Comparison of ENCODE assay signal across 10 mouse cellular contexts in genomic region chr2:90565192-90565929, GRCm38 (mm10). TPM values are rescaled to one million over a fixed set of nuclear protein-coding genes. Genes with fewer than 3 reads are reported as not detected.
A peak's percentile ranks its signal among the peaks of the same experiment; 100 is the strongest.
DNase-seq lines count a peak whose midpoint lies in the region; ATAC-seq and TF ChIP-seq lines count a peak whose summit lies in the region.
"Had no signal": no experiment of that assay in that cellular context is flagged by ENCODE, and none has a peak within 500 bp of the region (broad histone marks: within the 10 kb centered on the region; RNA-seq: fewer than 3 reads in every experiment).

No protein-coding gene starts in this region.

- no peak overlapping the region; the same call in 1 of the 2 replicates for H3K4me2 ChIP-seq in embryonic facial prominence, embryonic 13.5 days
- no peak overlapping the region for H3K4me2 ChIP-seq in kidney, embryonic 14.5 days (replicated peaks; ENCODE audit: low read depth, low read length)
- peak overlapping the region; percentile 50 for H3K4me2 ChIP-seq in liver, postnatal 0 days (ENCODE audit: low read depth, low read length)
- H3K4me2 ChIP-seq: embryonic facial prominence, embryonic 12.5 days had no signal

- H3K27ac ChIP-seq in embryonic facial prominence, embryonic 13.5 days = peak overlapping the region; percentile 49; the same call in 1 of the 2 replicates
- H3K27ac ChIP-seq in embryonic facial prominence, embryonic 10.5 days (replicated peaks) = no peak overlapping the region
- peak overlapping the region; percentile 74 for H3K27ac ChIP-seq in kidney, embryonic 14.5 days (ENCODE audit: low read depth, low read length)
- H3K27ac ChIP-seq in liver, postnatal 0 days (ENCODE audit: low read depth) = peak overlapping the region; percentile 89
- no peak overlapping the region for H3K27ac ChIP-seq in midbrain, embryonic 10.5 days (replicated peaks)
- H3K27ac ChIP-seq: embryonic facial prominence, embryonic 12.5 days had no signal

- DNase-seq in embryonic facial prominence, embryonic 10.5 days (ENCODE audit: low spot score) = no peak
- DNase-seq in adipocyte (ENCODE audit: low spot score) = peak; percentile 24
- DNase-seq in liver, postnatal 0 days = peak; percentile 59
- DNase-seq in Muller cell, postnatal 12 days (ENCODE audit: inconsistent ontology term) = no peak
- DNase-seq in urinary bladder, postnatal 14 days (ENCODE audit: low spot score) = no peak
- DNase-seq in midbrain, embryonic 10.5 days (ENCODE audit: low spot score) = no peak

- no peaks in the 10 kb centered on the region for H3K36me3 ChIP-seq in embryonic facial prominence, embryonic 13.5 days
- no peaks in the 10 kb centered on the region for H3K36me3 ChIP-seq in embryonic facial prominence, embryonic 10.5 days (replicated peaks)
- H3K36me3 ChIP-seq in kidney, embryonic 14.5 days (ENCODE audit: control insufficient read depth, insufficient read depth, low read length) = no peaks in the 10 kb centered on the region
- H3K36me3 ChIP-seq in liver, postnatal 0 days (replicated peaks; ENCODE audit: insufficient read depth, low read length) = no peaks in the 10 kb centered on the region
- H3K36me3 ChIP-seq in midbrain, embryonic 10.5 days = no peaks in the 10 kb centered on the region
- H3K36me3 ChIP-seq: embryonic facial prominence, embryonic 12.5 days had no signal

- H3K27me3 ChIP-seq in embryonic facial prominence, embryonic 13.5 days = no peaks in the 10 kb centered on the region
- no peaks in the 10 kb centered on the region for H3K27me3 ChIP-seq in embryonic facial prominence, embryonic 10.5 days (replicated peaks; ENCODE audit: low read depth, poor library complexity, severe bottlenecking)
- H3K27me3 ChIP-seq in kidney, embryonic 14.5 days (ENCODE audit: control insufficient read depth, insufficient read depth, low read length) = no peaks in the 10 kb centered on the region
- H3K27me3 ChIP-seq in liver, postnatal 0 days (ENCODE audit: insufficient read depth, low read length) = no peaks in the 10 kb centered on the region
- no peaks in the 10 kb centered on the region for H3K27me3 ChIP-seq in midbrain, embryonic 10.5 days (ENCODE audit: low read depth, poor library complexity, severe bottlenecking)
- H3K27me3 ChIP-seq: embryonic facial prominence, embryonic 12.5 days had no signal

- H3K9me3 ChIP-seq in embryonic facial prominence, embryonic 13.5 days = no peaks in the 10 kb centered on the region
- no peaks in the 10 kb centered on the region for H3K9me3 ChIP-seq in embryonic facial prominence, embryonic 10.5 days
- H3K9me3 ChIP-seq in kidney, embryonic 14.5 days (ENCODE audit: control insufficient read depth, low read length) = no peaks in the 10 kb centered on the region
- no peaks in the 10 kb centered on the region for H3K9me3 ChIP-seq in liver, postnatal 0 days (ENCODE audit: low read length)
- H3K9me3 ChIP-seq in midbrain, embryonic 10.5 days (replicated peaks) = no peaks in the 10 kb centered on the region
- H3K9me3 ChIP-seq: embryonic facial prominence, embryonic 12.5 days had no signal

- TF ChIP-seq CTCF in liver, postnatal 0 days (IDR thresholded peaks at IDR 0.05; ENCODE audit: low read depth) = no peak

- ATAC-seq in embryonic facial prominence, embryonic 13.5 days (ENCODE audit: insufficient number of reproducible peaks, insufficient read depth, low FRiP score, low TSS enrichment, low read depth) = no peak
- ATAC-seq in kidney, embryonic 14.5 days (ENCODE audit: low FRiP score, low TSS enrichment) = peak; percentile 72
- peak; percentile 80 for ATAC-seq in liver, postnatal 0 days
- ATAC-seq: midbrain, embryonic 16.5 days had no signal

- H3K4me3 ChIP-seq in embryonic facial prominence, embryonic 13.5 days = no peak overlapping the region
- H3K4me3 ChIP-seq in embryonic facial prominence, embryonic 10.5 days = no peak overlapping the region
- H3K4me3 ChIP-seq in kidney, embryonic 14.5 days (ENCODE audit: low read length) = no peak overlapping the region
- H3K4me3 ChIP-seq in liver, postnatal 0 days (ENCODE audit: low read depth, low read length) = no peak overlapping the region
- H3K4me3 ChIP-seq in midbrain, embryonic 10.5 days = no peak overlapping the region
- H3K4me3 ChIP-seq: embryonic facial prominence, embryonic 12.5 days had no signal

- peaks cover 30% of the 10 kb centered on the region for H3K4me1 ChIP-seq in embryonic facial prominence, embryonic 13.5 days
- peaks cover 25% of the 10 kb centered on the region for H3K4me1 ChIP-seq in embryonic facial prominence, embryonic 10.5 days
- peaks cover 3% of the 10 kb centered on the region; the same call in 1 of the 2 replicates for H3K4me1 ChIP-seq in kidney, embryonic 14.5 days (ENCODE audit: control insufficient read depth, insufficient read depth, low read length)
- H3K4me1 ChIP-seq in liver, postnatal 0 days (ENCODE audit: insufficient read depth) = peaks cover 73% of the 10 kb centered on the region
- peaks cover 12% of the 10 kb centered on the region for H3K4me1 ChIP-seq in midbrain, embryonic 10.5 days

- peak; percentile 45; the same call in 1 of the 2 replicates for TF ChIP-seq EP300 in liver, postnatal 0 days (IDR thresholded peaks at IDR 0.05; ENCODE audit: low read depth)

- 92% methylated on average over 7 of the region's 7 CpGs for WGBS in embryonic facial prominence, embryonic 13.5 days
- WGBS in embryonic facial prominence, embryonic 10.5 days = 94% methylated on average over 7 of the region's 7 CpGs
- 84% methylated on average over 7 of the region's 7 CpGs for WGBS in kidney, embryonic 14.5 days
- 67% methylated on average over 7 of the region's 7 CpGs for WGBS in liver, postnatal 0 days (ENCODE audit: insufficient replicate concordance)
- WGBS in midbrain, embryonic 10.5 days = 94% methylated on average over 7 of the region's 7 CpGs

- no peak overlapping the region for H3K9ac ChIP-seq in embryonic facial prominence, embryonic 13.5 days
- no peak overlapping the region for H3K9ac ChIP-seq in kidney, embryonic 14.5 days (ENCODE audit: low read depth, low read length)
- peak overlapping the region; percentile 49 for H3K9ac ChIP-seq in liver, postnatal 0 days (replicated peaks)
- H3K9ac ChIP-seq: embryonic facial prominence, embryonic 12.5 days had no signal

RNA-seq across cellular contexts. Expression of gene Ptprj, which starts 15.1 kb away (rescaled TPM):
- polyA plus RNA-seq in embryonic facial prominence, embryonic 13.5 days (2015; fragmentation: Nextera tagmentation; extraction: Ambion mirVana) = 2.8 and 3.2 TPM in 2 replicates
- 2.4 and 2.7 TPM in 2 replicates for polyA plus RNA-seq in embryonic facial prominence, embryonic 10.5 days (2016; fragmentation: Nextera tagmentation; extraction: Ambion mirVana)
- 7.6 and 10.8 TPM in 2 replicates for polyA plus RNA-seq in kidney, embryonic 14.5 days (2014; fragmentation: Nextera tagmentation; extraction: Ambion mirVana)
- 2.7 and 2.8 TPM in 2 replicates for polyA plus RNA-seq in liver, postnatal 0 days (2015; fragmentation: Nextera tagmentation; extraction: Ambion mirVana)
- 2.1 and 2.2 TPM in 2 replicates for polyA plus RNA-seq in midbrain, embryonic 10.5 days (2016; fragmentation: Nextera tagmentation; extraction: Ambion mirVana)

Comparison
In these comparisons a context has a peak if more than half of its experiments do, and no peak if none do; other contexts are left out.
1. H3K27ac ChIP-seq: peak in embryonic facial prominence, embryonic 13.5 days (single experiment), kidney, embryonic 14.5 days (single experiment) and liver, postnatal 0 days (single experiment); none in embryonic facial prominence, embryonic 10.5 days (single experiment) and midbrain, embryonic 10.5 days (single experiment).
2. DNase-seq: peak in adipocyte (single experiment) and liver, postnatal 0 days (single experiment); none in embryonic facial prominence, embryonic 10.5 days (single experiment), Muller cell, postnatal 12 days (single experiment), urinary bladder, postnatal 14 days (single experiment) and midbrain, embryonic 10.5 days (single experiment).